Mouse (Mus musculus) brown adipose tissue, adult 24 weeks (tissue): ENCODE measurements at regions not wholly inside any gene's neighbourhood (a gene's known extent, or its start where the extent isn't known, plus 50 kb on each side); places are given as distances from the start of the nearest gene placed in this dataset.
"Not testable (repeated sequence)": the region's sequence is repeated elsewhere in the genome, so short reads cannot be mapped to it uniquely, and the experiment has no call there.

Experiments
- H3K27ac ChIP-seq: fragments of 200-500 bp; replicated peaks from 2 replicates; pipeline ENCODE4 v1.5.1; 2012; ENCODE audit warnings: low read depth, mild to moderate bottlenecking, low read length
- H3K4me1 ChIP-seq: fragments of 200-500 bp; 2 replicates; pipeline ENCODE4 v1.6.1; 2012; ENCODE audit warnings: low read length, mixed read lengths; ENCODE audit not compliant: control insufficient read depth, insufficient read depth, insufficient read length
- H3K4me3 ChIP-seq: fragments of 200-500 bp; 2 replicates; pipeline ENCODE4 v1.5.1; 2012; ENCODE audit warnings: low read depth, mild to moderate bottlenecking, low read length, moderate library complexity; ENCODE audit not compliant: insufficient read depth

DNA sequence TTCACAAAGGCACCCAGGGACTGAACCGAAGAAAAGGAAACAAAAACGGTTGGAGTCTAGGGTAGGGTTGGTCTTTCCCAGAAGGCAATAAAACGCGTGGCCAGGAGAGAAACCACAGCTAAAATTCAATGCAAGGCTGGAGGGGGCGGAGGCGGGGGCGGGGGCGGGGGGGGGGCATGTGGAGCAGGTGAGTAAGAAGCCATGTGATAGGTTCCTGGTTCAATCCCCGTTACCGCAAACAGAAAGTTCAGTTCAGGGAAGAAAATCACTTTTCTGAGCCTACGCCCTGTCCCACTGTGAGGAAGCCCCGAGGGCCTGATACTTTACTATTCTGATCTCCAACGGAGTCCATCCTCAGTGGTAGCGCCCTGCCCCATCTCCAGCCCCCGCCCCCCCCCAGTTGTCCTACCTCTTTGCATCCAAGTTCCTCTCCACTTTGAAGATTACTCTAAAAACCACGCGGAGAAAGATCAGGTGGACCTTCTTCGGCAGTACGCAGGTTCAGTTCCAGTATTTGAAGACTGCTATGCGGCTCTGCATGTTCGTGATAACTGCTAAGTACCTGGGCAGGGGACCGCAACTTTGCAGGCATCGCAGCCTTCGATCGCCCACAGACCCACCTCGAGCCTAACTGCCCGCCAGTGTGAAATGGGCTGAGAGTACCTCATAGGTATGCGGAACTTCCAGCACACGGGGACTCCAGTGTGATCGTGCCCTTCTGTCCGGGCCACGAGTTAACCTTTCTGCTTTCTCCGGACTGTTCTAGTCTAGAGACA is 577.7 kb upstream of the Gm10131 start:
- H3K27ac ChIP-seq: no peak overlapping the region
- peak overlapping the region; percentile 12; the same call in 1 of the 2 replicates for H3K4me3 ChIP-seq
- H3K4me1 ChIP-seq: peaks cover 3% of the 10 kb centered on the region; the same call in 1 of the 2 replicates

DNA sequence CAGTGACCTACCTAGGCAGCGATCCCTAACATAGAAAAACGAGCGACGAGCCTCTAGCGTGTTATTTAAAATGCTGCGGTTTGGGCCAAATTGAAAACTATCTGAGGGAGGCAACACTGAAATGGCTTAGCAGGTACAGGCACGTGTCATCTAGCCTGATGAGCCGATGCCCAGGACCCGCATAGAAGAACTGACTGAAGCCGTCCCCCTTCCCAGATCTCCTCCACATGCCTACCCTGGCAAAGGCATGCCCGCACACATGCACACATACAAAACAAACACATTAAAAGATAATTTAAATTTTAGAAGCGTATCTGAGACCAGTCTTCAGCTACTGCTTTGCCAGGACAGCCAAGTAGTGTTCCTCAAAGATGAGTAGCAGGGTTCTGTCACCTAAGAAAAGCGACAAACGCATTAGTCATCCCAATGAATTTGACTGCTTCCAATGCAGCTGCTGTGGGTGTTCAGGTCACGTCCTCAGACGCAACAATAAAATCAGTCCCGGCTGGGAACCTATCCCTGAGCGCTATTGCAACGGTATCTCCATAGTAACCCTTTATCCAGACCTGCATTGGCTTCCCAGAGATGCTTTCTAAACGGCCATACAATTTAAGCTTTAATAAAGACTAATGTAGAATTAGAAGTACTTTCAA is 577.0 kb upstream of the Gm10131 start:
- Histone ChIP-seq H3K4me3 (no peak overlapping the region), H3K27ac (no peak overlapping the region), H3K4me1 (peaks cover 3% of the 10 kb centered on the region; the same call in 1 of the 2 replicates)

DNA sequence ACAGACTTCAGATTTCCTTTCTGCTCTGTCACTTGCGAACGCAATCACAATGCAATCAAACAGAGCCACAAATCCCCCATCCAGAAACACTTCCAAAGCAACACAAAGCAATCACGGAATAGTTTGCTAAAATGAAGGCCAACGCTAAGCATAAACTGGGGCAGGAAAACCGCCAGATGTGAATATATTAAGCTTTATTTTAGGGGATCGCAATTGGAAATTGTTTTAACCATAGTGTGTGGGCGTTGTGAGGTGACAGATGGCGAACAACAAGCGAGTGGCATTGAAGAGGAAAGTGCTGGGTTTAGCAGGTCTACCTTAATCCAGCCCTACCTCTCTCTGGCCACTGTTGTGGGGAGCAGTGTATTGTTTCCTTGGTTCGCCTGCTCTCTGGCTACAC is 574.8 kb upstream of the Gm10131 start:
- Histone ChIP-seq H3K4me3 (no peak overlapping the region), H3K4me1 (no peaks in the 10 kb centered on the region), H3K27ac (no peak overlapping the region)

DNA sequence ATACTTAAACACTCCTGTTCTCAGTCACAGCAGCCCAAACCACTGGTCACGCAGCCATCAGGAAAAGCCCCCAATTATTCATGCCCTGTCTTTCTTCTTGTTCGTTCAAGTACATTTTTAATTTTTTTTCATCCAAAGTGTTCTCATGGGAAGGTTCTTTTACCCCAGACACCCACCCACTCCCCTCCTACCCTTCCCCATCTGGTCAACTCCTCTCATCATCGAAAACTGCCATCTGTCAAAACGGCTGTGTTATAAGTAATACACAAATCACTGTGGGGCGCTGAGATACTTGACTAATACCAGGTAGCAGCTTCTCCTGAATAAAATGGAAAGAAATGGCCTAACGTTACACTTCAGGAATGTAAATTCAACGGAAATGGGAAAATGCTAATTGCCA is 573.1 kb upstream of the Gm10131 start:
- Histone ChIP-seq H3K4me1 (no peaks in the 10 kb centered on the region), H3K4me3 (no peak overlapping the region), H3K27ac (no peak overlapping the region)

DNA sequence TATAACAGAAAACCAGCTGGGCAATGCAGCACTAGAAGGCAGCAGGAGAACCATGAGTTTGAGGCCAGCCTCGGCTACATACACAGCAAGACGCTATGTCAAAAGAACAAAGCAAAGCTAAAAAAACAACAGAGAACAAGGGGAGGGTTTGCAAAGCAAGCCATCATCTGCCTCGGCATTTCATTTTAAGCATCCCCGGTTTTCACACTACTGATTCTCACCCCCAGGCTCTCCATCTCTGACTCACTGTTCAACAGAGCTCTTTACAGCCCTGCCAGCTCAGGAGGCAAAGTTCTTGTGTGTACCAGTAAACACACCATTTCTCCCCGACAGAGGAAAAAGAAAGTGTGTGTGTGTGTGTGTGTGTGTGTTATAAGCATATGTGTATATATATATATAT is 571.6 kb upstream of the Gm10131 start:
- Histone ChIP-seq H3K27ac (no peak overlapping the region), H3K4me3 (no peak overlapping the region)

DNA sequence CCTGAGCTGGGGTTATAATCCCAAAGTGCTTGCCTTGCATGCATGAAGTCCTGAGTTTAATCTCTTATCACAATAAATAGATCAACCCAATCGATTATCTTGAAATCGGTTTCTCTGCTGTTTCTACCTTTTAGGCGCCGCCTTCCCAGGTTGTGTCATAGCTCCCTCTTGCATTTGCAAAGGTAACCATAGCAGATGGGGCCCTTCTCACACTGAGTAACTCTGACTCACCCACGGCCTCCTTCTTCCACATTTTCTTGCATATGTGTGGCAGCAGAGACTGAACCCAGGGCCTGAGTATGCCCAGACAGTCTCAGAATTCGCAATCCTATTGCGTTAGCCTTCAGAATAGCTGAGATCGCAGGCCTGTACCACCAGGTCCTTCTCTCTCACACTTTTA is 570.7 kb upstream of the Gm10131 start:
- Histone ChIP-seq H3K4me1 (no peaks in the 10 kb centered on the region), H3K27ac (no peak overlapping the region), H3K4me3 (no peak overlapping the region)

More for the DNA sequence above, 571.6 kb upstream of the Gm10131 start:
- no peaks in the 10 kb centered on the region for H3K4me1 ChIP-seq

DNA sequence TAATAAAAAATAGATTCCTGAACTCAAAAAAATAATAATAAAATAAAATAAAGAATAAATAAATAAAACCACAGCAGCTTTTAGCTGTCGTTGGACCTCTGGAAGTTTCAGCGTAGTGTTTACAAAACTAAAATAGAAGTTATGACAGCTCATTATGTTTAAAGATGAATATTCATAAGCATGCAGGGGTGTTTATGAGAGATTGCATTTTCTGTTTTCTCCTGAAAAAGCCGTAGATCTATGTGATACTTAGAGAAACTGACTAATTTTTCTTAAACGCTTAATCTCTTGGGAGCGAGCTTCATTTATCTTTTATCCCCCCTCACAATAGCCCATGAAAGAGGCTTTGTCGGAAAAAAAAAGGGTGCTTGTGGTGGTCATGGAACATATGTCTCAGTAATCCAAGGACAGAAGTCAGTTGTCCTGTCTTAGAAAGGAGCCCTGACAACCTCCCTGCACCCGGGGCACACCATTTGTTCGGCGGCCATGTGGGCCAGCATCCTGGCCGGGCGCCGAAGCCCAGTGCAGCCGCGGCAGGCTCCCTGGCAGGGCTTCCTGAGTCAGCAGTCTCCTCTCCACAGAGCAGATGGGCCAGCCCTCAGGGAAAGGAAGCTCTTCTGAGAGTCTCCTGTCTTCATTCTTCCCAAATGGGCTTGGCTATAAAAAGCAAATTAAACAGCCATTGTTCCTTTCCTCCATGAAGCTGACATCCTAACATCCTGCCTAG is 568.2 kb upstream of the Gm10131 start:
- Histone ChIP-seq H3K27ac (no peak overlapping the region), H3K4me3 (no peak overlapping the region), H3K4me1 (no peaks in the 10 kb centered on the region)

DNA sequence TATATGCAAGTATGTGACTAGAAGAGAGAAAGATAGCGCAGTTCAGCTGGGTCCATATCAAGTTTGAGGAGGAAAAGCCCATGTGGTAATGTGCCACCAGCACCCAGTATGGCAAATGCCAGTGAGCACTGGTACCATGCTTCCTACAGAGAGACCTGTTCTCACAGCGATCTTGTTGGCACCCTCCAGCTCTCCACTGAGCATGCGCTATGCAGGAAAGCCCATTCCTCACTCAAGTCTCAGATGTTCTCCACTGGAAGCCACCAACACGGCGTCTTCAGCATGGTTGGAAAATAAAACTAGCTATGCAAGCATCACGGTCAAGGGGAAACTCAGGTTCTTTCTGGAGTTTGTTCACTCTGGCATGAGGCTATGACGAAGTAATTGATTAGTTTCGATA is 567.3 kb upstream of the Gm10131 start:
- Histone ChIP-seq H3K4me1 (no peaks in the 10 kb centered on the region), H3K27ac (no peak overlapping the region), H3K4me3 (no peak overlapping the region)

DNA sequence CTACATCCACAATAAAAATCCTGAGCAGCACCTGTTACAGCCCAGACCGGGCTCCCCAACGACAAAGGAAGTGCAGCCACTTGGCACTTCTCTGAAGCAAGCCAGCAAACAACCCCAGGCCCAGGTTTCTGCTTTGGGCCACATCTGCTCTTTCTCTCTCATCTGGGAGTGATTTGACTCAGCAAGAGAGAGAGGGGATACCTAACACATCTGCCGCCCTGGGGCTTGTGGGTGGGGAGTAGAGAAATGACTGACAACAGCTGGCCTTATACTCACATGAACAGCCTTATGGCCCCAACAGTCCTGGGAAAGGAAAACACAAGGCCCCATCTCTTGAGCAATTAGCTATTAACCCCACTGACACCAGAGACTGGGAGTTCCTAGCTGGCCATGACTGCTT is 560.2 kb upstream of the Gm10131 start:
- Histone ChIP-seq H3K4me3 (no peak overlapping the region), H3K4me1 (peaks cover 7% of the 10 kb centered on the region; the same call in 1 of the 2 replicates), H3K27ac (no peak overlapping the region)

DNA sequence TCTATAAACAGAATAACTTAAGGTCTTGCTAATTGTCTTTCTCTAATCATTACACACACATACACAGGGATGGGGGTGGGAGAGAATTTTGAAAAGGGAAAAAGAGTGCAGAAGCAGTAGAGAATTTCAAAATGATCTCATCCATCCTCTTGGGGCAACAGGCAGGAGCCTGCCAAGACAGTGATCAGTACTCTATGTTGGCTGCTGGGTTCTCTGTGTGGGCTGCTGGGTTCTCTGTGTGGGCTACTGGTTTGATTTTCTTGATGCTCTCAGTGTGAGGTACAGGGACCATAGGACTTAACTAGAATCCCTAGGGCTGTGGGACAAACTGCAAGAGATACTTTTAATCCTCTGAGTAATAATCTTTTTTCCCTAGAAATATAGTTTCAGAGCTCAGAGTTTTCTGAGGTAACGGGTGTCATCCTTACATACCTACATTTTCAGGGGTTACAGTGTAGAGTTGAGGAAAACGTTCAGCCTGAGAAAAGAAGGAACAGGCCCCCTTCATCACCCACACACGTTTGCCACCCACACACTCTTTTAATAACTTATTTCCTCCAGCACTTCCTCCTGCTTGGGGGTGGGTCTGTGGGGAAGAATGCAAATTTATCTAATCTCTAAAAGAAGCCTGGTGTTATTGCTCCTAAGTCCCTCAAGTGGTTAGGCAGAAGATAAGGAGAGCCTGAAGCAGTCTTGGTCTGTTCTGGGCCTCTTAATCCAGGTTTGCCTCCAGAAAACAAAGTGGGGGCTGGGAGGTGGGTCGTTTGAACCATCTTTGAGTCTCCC is 559.6 kb upstream of the Gm10131 start:
- Histone ChIP-seq H3K4me1 (peaks cover 7% of the 10 kb centered on the region; the same call in 1 of the 2 replicates), H3K27ac (no peak overlapping the region), H3K4me3 (no peak overlapping the region)

DNA sequence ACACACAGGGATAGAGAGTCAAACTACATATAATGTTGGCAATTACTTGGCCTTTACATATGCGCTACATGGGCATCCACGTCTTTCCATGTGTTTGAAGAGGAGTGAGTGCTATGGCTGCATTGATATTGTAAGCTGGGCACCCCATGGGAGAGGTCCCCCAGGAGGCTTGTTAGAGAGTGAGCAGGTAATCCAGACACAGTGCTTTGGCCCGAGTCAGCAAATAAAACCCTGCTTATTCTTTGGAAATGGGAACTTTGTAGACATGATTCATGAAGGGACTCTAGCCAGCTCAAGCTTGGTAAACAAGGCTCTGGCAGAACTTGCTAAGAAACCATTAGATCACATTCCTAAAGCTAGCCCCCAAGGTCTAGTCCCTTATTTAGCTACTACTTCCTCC is 557.6 kb upstream of the Gm10131 start:
- H3K4me1 ChIP-seq: peaks cover 7% of the 10 kb centered on the region; the same call in 1 of the 2 replicates

DNA sequence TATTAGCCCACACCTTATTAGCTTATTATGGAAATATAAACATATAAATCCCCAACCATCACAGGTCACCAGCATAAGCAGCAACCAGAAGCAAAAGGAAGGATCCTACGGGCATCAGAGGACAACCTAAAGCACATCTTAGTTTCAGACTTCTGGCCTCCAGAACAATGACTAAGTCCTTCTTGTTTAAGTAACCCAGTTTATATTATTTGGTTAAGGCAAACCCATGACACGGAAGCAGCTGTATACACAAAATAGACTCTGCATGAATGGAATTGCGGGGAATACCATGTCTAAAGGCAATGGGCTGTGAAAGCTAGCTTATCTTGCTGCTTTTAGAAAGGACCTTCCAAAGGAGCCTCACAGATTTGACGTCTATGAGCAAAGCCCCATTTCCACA is 552.9 kb upstream of the Gm10131 start:
- Histone ChIP-seq H3K4me3 (no peak overlapping the region), H3K4me1 (no peaks in the 10 kb centered on the region; the same call in 1 of the 2 replicates), H3K27ac (no peak overlapping the region)

More for the DNA sequence above, 557.6 kb upstream of the Gm10131 start:
- Histone ChIP-seq H3K27ac (no peak overlapping the region), H3K4me3 (no peak overlapping the region)

DNA sequence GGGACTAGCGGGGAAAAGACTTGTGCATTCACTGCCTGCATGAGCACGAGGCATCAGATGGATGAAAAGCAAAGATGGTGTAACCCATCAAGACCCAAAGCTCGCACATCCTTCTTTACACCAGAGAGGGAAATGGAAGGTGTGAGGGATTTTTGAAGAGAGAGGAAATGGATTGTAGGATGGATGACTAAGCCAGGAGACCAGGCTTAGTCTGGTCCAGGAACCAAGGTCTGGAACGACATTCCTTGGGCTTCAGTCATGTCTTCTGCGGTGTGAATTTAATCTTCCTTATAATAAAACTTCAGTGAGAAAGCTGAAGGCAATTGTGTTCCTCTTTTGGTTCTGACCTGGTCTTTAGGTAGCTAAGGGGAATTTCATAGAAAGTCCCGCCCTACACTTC is 551.0 kb upstream of the Gm10131 start:
- no peak overlapping the region for H3K27ac ChIP-seq
- H3K4me1 ChIP-seq: no peaks in the 10 kb centered on the region
- H3K4me3 ChIP-seq: no peak overlapping the region

DNA sequence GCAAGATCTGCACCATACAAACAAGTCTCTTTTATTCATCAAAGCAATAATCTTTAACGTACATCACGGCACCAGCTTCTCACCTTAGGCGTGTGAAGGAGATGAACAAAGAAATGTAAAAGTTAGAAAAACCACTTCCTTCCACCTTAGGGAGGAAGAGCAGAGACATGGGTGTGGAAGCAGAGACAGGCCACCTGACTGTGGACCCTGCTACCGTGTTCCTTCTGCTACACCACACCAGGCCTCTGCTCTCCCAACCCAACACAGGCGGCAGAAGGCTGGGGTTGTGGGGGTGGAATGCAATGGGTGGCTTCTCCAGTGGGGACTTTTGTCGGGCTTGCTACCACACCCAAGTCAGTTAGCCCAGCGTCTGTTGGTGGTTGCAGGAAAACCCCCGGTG is 540.2 kb upstream of the Gm10131 start:
- Histone ChIP-seq H3K27ac (no peak overlapping the region), H3K4me1 (no peaks in the 10 kb centered on the region), H3K4me3 (no peak overlapping the region)

DNA sequence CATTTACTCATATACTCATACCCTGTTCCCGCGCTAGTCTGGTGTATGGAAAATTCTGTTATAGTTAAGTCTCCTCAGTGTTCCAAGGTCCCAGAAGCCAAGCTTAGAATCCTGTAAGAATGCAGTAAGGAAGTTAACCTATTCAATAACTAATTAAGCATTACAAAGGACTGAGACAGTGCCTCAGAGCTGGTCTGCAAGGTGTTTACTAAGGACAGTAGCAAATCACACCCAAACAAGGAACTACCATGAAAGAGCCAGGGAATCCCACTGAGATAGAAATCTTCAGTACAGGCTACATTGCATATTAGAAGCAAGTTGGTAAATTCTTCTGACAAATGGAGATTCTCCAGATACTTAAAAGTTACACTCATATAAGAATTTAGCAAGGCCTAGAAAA is 516.7 kb upstream of the Gm10131 start:
- not testable (repeated sequence) for H3K27ac ChIP-seq, H3K4me3 ChIP-seq, H3K4me1 ChIP-seq
